In the genomic region with DNA sequence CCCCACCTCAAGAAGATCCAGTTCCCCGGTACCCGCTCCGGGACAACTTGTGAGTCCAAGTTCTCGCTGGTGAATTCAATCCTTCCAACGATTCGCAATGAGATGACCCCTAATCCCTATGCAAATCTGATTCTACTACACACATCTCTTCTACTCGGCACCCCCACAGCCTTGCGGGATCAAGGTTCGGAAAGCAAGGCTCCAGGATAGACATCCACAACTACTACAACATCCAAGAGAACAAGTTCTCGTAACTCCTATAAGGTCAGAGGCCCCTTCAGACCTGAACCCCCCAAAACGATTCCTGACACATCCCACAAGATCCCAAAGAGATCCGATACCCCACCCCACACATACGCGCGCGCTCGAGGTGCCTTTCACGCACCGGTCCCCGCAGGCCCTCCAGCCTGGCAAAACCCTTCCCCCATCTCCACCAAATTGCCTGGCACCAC, we compare ENCODE assay signal across 8 mouse cellular contexts. TPM values are rescaled to one million over a fixed set of nuclear protein-coding genes. Genes with fewer than 3 reads are reported as not detected.
DNase-seq lines count a peak whose midpoint lies in the region; ATAC-seq and TF ChIP-seq lines count a peak whose summit lies in the region.

No protein-coding gene starts in this region.

- peak overlapping the region; percentile 75 for H3K4me2 ChIP-seq in heart, embryonic 15.5 days
- H3K4me2 ChIP-seq in limb, embryonic 11.5 days (ENCODE audit: low read depth, severe bottlenecking): peak overlapping the region; percentile 49

- WGBS in heart, embryonic 15.5 days: 1% methylated on average over 20 of the region's 20 CpGs
- WGBS in limb, embryonic 11.5 days: under 1% methylated on average over 20 of the region's 20 CpGs
- under 1% methylated on average over 20 of the region's 20 CpGs for WGBS in small intestine, adult 2 months

- TF ChIP-seq POLR2A in ES-Bruce4 (IDR thresholded peaks at IDR 0.05; ENCODE audit: insufficient read depth, low read length): no peak
- no peak; the same call in 1 of the 2 replicates for TF ChIP-seq POLR2A in embryonic fibroblast, embryonic 13.5 days (IDR thresholded peaks at IDR 0.05; ENCODE audit: low read depth, low read length)
- TF ChIP-seq POLR2A in small intestine, adult 2 months (IDR thresholded peaks at IDR 0.05; ENCODE audit: low read depth, low read length): no peak

- peak overlapping the region; percentile 90 for H3K9ac ChIP-seq in heart, embryonic 15.5 days
- H3K9ac ChIP-seq in ES-Bruce4 (ENCODE audit: low read depth, poor library complexity, severe bottlenecking): peak overlapping the region; percentile 82
- peak overlapping the region; percentile 97 for H3K9ac ChIP-seq in limb, embryonic 11.5 days (ENCODE audit: low read length)

- TF ChIP-seq CTCF in ES-Bruce4 (IDR thresholded peaks at IDR 0.05; ENCODE audit: low read depth, low read length): no peak
- TF ChIP-seq CTCF in embryonic fibroblast, embryonic 13.5 days (IDR thresholded peaks at IDR 0.05; ENCODE audit: borderline replicate concordance, insufficient read depth, low read length): no peak
- 0 out of 2 replicates have a peak, but pooled peaks have one; percentile 7 for TF ChIP-seq CTCF in small intestine, adult 2 months (IDR thresholded peaks at IDR 0.05; ENCODE audit: extremely low read depth, insufficient read length, insufficient replicate concordance, low read depth, low read length)

- no peaks in the 10 kb centered on the region for H3K27me3 ChIP-seq in heart, embryonic 15.5 days
- H3K27me3 ChIP-seq in ES-Bruce4 (ENCODE audit: control insufficient read depth, insufficient read depth, low read length, poor library complexity, severe bottlenecking): no peaks in the 10 kb centered on the region
- H3K27me3 ChIP-seq in limb, embryonic 11.5 days (ENCODE audit: control insufficient read depth, insufficient read depth, low read length): no peaks in the 10 kb centered on the region
- H3K27me3 ChIP-seq in small intestine, adult 2 months (ENCODE audit: control insufficient read depth, insufficient read depth, low read length): no peaks in the 10 kb centered on the region

- H3K4me3 ChIP-seq in heart, embryonic 15.5 days: peak overlapping the region; percentile 80
- peak overlapping the region; percentile 85 for H3K4me3 ChIP-seq in ES-Bruce4 (ENCODE audit: low read depth, low read length)
- H3K4me3 ChIP-seq in embryonic fibroblast, embryonic 13.5 days (ENCODE audit: insufficient read depth, low read length): peak overlapping the region; percentile 79
- H3K4me3 ChIP-seq in limb, embryonic 11.5 days (ENCODE audit: low read depth, low read length): peak overlapping the region; percentile 91
- H3K4me3 ChIP-seq in small intestine, adult 2 months (ENCODE audit: low read depth, low read length): peak overlapping the region; percentile 96

- no peak for DNase-seq in heart, postnatal 4 days
- DNase-seq in limb, embryonic 11.5 days (ENCODE audit: low spot score): no peak
- DNase-seq in layer of hippocampus, adult 18-20 months (ENCODE audit: low spot score in 2 of 2): no peak

- peaks cover 35% of the 10 kb centered on the region for H3K4me1 ChIP-seq in heart, embryonic 15.5 days (replicated peaks)
- H3K4me1 ChIP-seq in ES-Bruce4 (ENCODE audit: control insufficient read depth, insufficient read depth, low read length): peaks cover 4% of the 10 kb centered on the region
- peaks cover 7% of the 10 kb centered on the region for H3K4me1 ChIP-seq in embryonic fibroblast, embryonic 13.5 days (ENCODE audit: control insufficient read depth, insufficient read depth, low read length)
- H3K4me1 ChIP-seq in limb, embryonic 11.5 days (ENCODE audit: control insufficient read depth, insufficient read depth, low read length): peaks cover 11% of the 10 kb centered on the region
- no peaks in the 10 kb centered on the region; the same call in 1 of the 2 replicates for H3K4me1 ChIP-seq in small intestine, adult 2 months (ENCODE audit: control insufficient read depth, insufficient read depth, insufficient read length, low read length)

- H3K27ac ChIP-seq in heart, embryonic 15.5 days: peak overlapping the region; percentile 99
- peak overlapping the region; percentile 93 for H3K27ac ChIP-seq in ES-Bruce4 (ENCODE audit: insufficient read depth, low read length)
- H3K27ac ChIP-seq in embryonic fibroblast, embryonic 13.5 days (ENCODE audit: insufficient read depth, low read length): peak overlapping the region; percentile 90
- H3K27ac ChIP-seq in limb, embryonic 11.5 days (replicated peaks; ENCODE audit: low read depth, low read length): peak overlapping the region; percentile 93
- H3K27ac ChIP-seq in small intestine, adult 2 months (ENCODE audit: insufficient read depth, low read depth, low read length): peak overlapping the region; percentile 90

- H3K36me3 ChIP-seq in heart, embryonic 15.5 days: peaks cover 12% of the 10 kb centered on the region
- peaks cover 6% of the 10 kb centered on the region; the same call in 1 of the 2 replicates for H3K36me3 ChIP-seq in ES-Bruce4 (ENCODE audit: control insufficient read depth, insufficient read depth, low read length, poor library complexity, severe bottlenecking)
- peaks cover 2% of the 10 kb centered on the region for H3K36me3 ChIP-seq in limb, embryonic 11.5 days (ENCODE audit: control insufficient read depth, insufficient read depth, low read length)
- H3K36me3 ChIP-seq in small intestine, adult 2 months (ENCODE audit: control insufficient read depth, insufficient read depth, low read length): peaks cover 19% of the 10 kb centered on the region

- ATAC-seq in heart, embryonic 15.5 days (replicated peaks; ENCODE audit: insufficient number of reproducible peaks, insufficient read depth, low FRiP score, low read depth): peak; percentile 1; the same call in 1 of the 2 replicates
- 0 out of 2 replicates have a peak, but pooled peaks have one; percentile 0 for ATAC-seq in limb, embryonic 11.5 days (ENCODE audit: insufficient number of reproducible peaks, low FRiP score, low TSS enrichment, low read depth)
- ATAC-seq in activated CD4-positive, CD25-positive, alpha-beta regulatory T cell, adult 4 months: no peak

- no peak for TF ChIP-seq EP300 in ES-Bruce4 (IDR thresholded peaks at IDR 0.05; ENCODE audit: insufficient read depth, low read depth, low read length)

- no peaks in the 10 kb centered on the region for H3K9me3 ChIP-seq in heart, embryonic 15.5 days (replicated peaks)
- no peaks in the 10 kb centered on the region for H3K9me3 ChIP-seq in ES-Bruce4 (replicated peaks; ENCODE audit: control insufficient read depth, insufficient read depth, low read length, poor library complexity, severe bottlenecking)
- H3K9me3 ChIP-seq in limb, embryonic 11.5 days (ENCODE audit: control insufficient read depth, low read length): no peaks in the 10 kb centered on the region

RNA-seq across cellular contexts. Expression of a gene that starts 0.8 kb away (rescaled TPM):
- 52.7 and 64.5 TPM in 2 replicates for polyA plus RNA-seq in heart, embryonic 15.5 days (2015; fragmentation: Nextera tagmentation; extraction: Ambion mirVana)
- total RNA-seq in heart, postnatal 4 days (2021): 100 to 1,000 TPM; 139 to 141 TPM
- 64.0 and 67.9 TPM in 2 replicates for polyA plus RNA-seq in ES-Bruce4 (2011; ENCODE audit: insufficient read depth, insufficient read length, low read depth, missing spikeins)
- polyA plus RNA-seq in embryonic fibroblast, embryonic 13.5 days (2011; ENCODE audit: insufficient read length, low read depth, missing spikeins): 61.7 and 73.8 TPM in 2 replicates
- 44.8 and 49.7 TPM in 2 replicates for polyA plus RNA-seq in limb, embryonic 11.5 days (2014; fragmentation: Nextera tagmentation; extraction: Ambion mirVana)
- 53.0 and 108 TPM in 2 replicates for polyA plus RNA-seq in small intestine, adult 2 months (2012; rRNA removed)
- polyA plus RNA-seq in activated CD4-positive, CD25-positive, alpha-beta regulatory T cell, adult 4 months (2017; shearing (Covaris generic)): 1 to 10 TPM; 1.5 to 2.6 TPM
- total RNA-seq in layer of hippocampus, adult 18-20 months (2021): 10 to 100 TPM; 23.0 to 31.1 TPM

RNA-seq across cellular contexts. Expression of a gene that starts 19.1 kb away (rescaled TPM):
- 0.39 and 1.9 TPM in 2 replicates for polyA plus RNA-seq in heart, embryonic 15.5 days (2015; fragmentation: Nextera tagmentation; extraction: Ambion mirVana)
- total RNA-seq in heart, postnatal 4 days (2021): under 1 TPM; 0.27 to 0.43 TPM
- polyA plus RNA-seq in ES-Bruce4 (2011; ENCODE audit: insufficient read depth, insufficient read length, low read depth, missing spikeins): 6.5 and 9.6 TPM in 2 replicates
- polyA plus RNA-seq in embryonic fibroblast, embryonic 13.5 days (2011; ENCODE audit: insufficient read length, low read depth, missing spikeins): not detected in 2 replicates
- polyA plus RNA-seq in limb, embryonic 11.5 days (2014; fragmentation: Nextera tagmentation; extraction: Ambion mirVana): not detected in 2 replicates
- polyA plus RNA-seq in small intestine, adult 2 months (2012; rRNA removed): 0.52 and 0.61 TPM in 2 replicates
- not detected for polyA plus RNA-seq in activated CD4-positive, CD25-positive, alpha-beta regulatory T cell, adult 4 months (2017; shearing (Covaris generic))
- not detected for total RNA-seq in layer of hippocampus, adult 18-20 months (2021)

RNA-seq across cellular contexts. Expression of a gene that starts 19.8 kb away (rescaled TPM):
- polyA plus RNA-seq in heart, embryonic 15.5 days (2015; fragmentation: Nextera tagmentation; extraction: Ambion mirVana): 1.1 and 1.9 TPM in 2 replicates
- under 1 TPM; 0.33 to 0.38 TPM for total RNA-seq in heart, postnatal 4 days (2021)
- 1.2 TPM in 2 replicates for polyA plus RNA-seq in ES-Bruce4 (2011; ENCODE audit: insufficient read depth, insufficient read length, low read depth, missing spikeins)
- 0.74 TPM in 1 of 2 replicates, not detected in the other for polyA plus RNA-seq in embryonic fibroblast, embryonic 13.5 days (2011; ENCODE audit: insufficient read length, low read depth, missing spikeins)
- polyA plus RNA-seq in limb, embryonic 11.5 days (2014; fragmentation: Nextera tagmentation; extraction: Ambion mirVana): 0.33 and 0.48 TPM in 2 replicates
- polyA plus RNA-seq in small intestine, adult 2 months (2012; rRNA removed): 0.52 and 7.5 TPM in 2 replicates
- polyA plus RNA-seq in activated CD4-positive, CD25-positive, alpha-beta regulatory T cell, adult 4 months (2017; shearing (Covaris generic)): not detected
- total RNA-seq in layer of hippocampus, adult 18-20 months (2021): under 1 TPM in 1 of 2 experiments, not detected in 1; 0.40 TPM

RNA-seq across cellular contexts. Expression of a gene that starts 26.3 kb away (rescaled TPM):
- 48.3 and 54.7 TPM in 2 replicates for polyA plus RNA-seq in heart, embryonic 15.5 days (2015; fragmentation: Nextera tagmentation; extraction: Ambion mirVana)
- 10 to 100 TPM; 45.7 to 50.8 TPM for total RNA-seq in heart, postnatal 4 days (2021)
- polyA plus RNA-seq in ES-Bruce4 (2011; ENCODE audit: insufficient read depth, insufficient read length, low read depth, missing spikeins): 70.7 and 96.2 TPM in 2 replicates
- polyA plus RNA-seq in embryonic fibroblast, embryonic 13.5 days (2011; ENCODE audit: insufficient read length, low read depth, missing spikeins): 43.2 and 47.1 TPM in 2 replicates
- 97.6 and 98.8 TPM in 2 replicates for polyA plus RNA-seq in limb, embryonic 11.5 days (2014; fragmentation: Nextera tagmentation; extraction: Ambion mirVana)
- 13.2 and 22.6 TPM in 2 replicates for polyA plus RNA-seq in small intestine, adult 2 months (2012; rRNA removed)
- polyA plus RNA-seq in activated CD4-positive, CD25-positive, alpha-beta regulatory T cell, adult 4 months (2017; shearing (Covaris generic)): 10 to 100 TPM; 47.2 to 61.9 TPM
- total RNA-seq in layer of hippocampus, adult 18-20 months (2021): 10 to 100 TPM; 30.5 to 34.9 TPM

RNA-seq across cellular contexts. Expression of a gene that starts 33.4 kb away (rescaled TPM):
- polyA plus RNA-seq in heart, embryonic 15.5 days (2015; fragmentation: Nextera tagmentation; extraction: Ambion mirVana): 4.3 and 6.1 TPM in 2 replicates
- 1 to 10 TPM; 1.1 to 2.9 TPM for total RNA-seq in heart, postnatal 4 days (2021)
- polyA plus RNA-seq in ES-Bruce4 (2011; ENCODE audit: insufficient read depth, insufficient read length, low read depth, missing spikeins): 54.6 and 59.8 TPM in 2 replicates
- 0.56 and 1.5 TPM in 2 replicates for polyA plus RNA-seq in embryonic fibroblast, embryonic 13.5 days (2011; ENCODE audit: insufficient read length, low read depth, missing spikeins)
- polyA plus RNA-seq in limb, embryonic 11.5 days (2014; fragmentation: Nextera tagmentation; extraction: Ambion mirVana): not detected in 2 replicates
- 0.84 and 0.85 TPM in 2 replicates for polyA plus RNA-seq in small intestine, adult 2 months (2012; rRNA removed)
- polyA plus RNA-seq in activated CD4-positive, CD25-positive, alpha-beta regulatory T cell, adult 4 months (2017; shearing (Covaris generic)): not detected
- 1 to 10 TPM in 1 of 2 experiments, under 1 TPM in 1; 0.76 to 3.0 TPM for total RNA-seq in layer of hippocampus, adult 18-20 months (2021)

Comparison
In these comparisons a context has a peak if more than half of its experiments do, and no peak if none do; other contexts are left out.
1. RNA of a gene that starts 0.8 kb away (polyA plus RNA-seq): 53.0 to 108 TPM in small intestine, adult 2 months, 64.0 to 67.9 TPM in ES-Bruce4, 61.7 to 73.8 TPM in embryonic fibroblast, embryonic 13.5 days, 52.7 to 64.5 TPM in heart, embryonic 15.5 days and 44.8 to 49.7 TPM in limb, embryonic 11.5 days; 1.5 to 2.6 TPM in activated CD4-positive, CD25-positive, alpha-beta regulatory T cell, adult 4 months; every median in the first group is over 10 times any median in the second.
2. Peak in every context shown above with its lines, with median percentiles within 50 percentile points of each other: H3K27ac ChIP-seq, H3K4me3 ChIP-seq and H3K9ac ChIP-seq.